Mouse (Mus musculus): ENCODE results near the gene Commd7. TPM values are rescaled to one million over a fixed set of nuclear protein-coding genes. Genes with fewer than 3 reads are reported as not detected.

Gene Commd7
- 10.5 TPM for polyA plus RNA-seq (2014; fragmentation: Illumina TruSeq; extraction: RNeasy Lipid Tissue Mini Kit (QIAGEN cat#74804))

DNA sequence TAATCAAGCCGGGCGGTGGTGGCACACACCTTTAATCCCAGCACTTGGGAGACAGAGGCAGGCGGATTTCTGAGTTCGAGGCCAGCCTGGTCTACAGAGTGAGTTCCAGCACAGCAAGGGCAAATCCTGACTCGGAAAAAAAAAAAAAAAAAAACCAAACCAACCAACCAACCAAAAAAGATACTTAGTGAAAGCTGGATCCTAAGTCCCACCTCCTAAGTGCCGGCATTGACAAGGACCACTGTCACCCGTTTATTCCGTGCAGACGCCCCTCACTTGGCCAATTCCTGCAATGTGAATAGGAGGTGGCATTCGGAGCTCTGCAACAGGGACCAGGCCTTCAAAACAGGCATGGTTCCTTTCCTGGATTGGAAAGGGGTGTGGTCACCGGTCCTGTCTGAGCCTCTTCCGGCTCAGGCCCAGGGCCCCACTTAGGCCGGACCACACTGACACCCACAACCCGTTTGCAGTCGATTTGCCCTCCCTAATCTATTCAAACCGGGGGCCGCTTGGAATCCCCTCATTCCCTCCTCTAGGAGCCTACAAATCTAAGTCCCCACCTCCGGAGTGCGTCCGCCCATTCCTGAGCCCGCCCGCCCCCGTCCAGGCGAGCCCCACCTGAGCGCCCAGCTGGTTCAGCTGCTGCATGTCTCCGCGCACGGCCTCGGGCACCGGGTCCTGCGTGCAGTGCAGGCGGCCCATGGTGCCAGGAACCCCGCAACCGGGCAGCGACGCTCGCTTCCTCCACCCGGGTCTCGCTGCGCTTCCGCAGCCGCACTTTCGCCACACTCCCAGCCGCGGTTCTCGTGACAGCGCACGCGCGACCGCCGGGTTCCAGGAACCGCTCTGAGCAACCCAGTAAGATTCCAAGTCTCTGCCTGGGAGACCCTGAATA is at the start of gene Commd7:
TSS of gene Commd7 (minus strand) at position 806 of the 895 bp plus-strand sequence.

DNA sequence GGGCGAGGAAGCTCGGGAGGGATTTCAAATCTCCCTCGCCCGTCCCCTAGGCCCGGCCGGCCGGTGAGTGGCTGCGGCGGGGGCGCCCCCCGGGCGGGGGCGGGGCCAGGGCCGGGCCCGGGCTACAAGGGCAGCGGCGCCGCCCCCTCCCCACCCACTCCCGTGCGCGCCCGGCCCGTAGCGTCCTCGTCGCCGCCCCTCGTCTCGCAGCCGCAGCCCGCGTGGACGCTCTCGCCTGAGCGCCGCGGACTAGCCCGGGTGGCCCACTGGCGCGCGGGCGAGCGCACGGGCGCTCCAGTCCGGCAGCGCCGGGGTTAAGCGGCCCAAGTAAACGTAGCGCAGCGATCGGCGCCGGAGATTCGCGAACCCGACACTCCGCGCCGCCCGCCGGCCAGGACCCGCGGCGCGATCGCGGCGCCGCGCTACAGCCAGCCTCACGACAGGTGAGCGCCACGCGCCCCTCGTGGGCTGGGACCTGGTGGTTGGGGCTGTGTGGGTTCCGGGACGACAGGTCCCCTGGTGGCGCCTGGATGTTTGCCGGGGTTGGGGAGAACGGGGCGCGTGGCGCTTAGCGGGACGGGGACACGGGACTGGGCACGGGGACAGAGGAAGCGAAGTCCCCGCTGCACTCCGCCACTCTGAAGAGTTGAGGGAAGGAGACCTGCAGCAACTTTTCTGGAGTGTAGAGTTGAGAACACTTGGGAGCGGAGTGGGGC is 16.9 kb upstream of the Commd7 start, which contains the start of gene Dnmt3b:
TSS of gene Dnmt3b (plus strand) at position 153 of the 716 bp plus-strand sequence.

Other genes starting within 250 kb of the Commd7 start
- not detected for gene 4930404H24Rik, start 140.0 kb downstream of the Commd7 start, polyA plus RNA-seq (2014; fragmentation: Illumina TruSeq; extraction: RNeasy Lipid Tissue Mini Kit (QIAGEN cat#74804))
- gene Nol4l, start 102.8 kb downstream of the Commd7 start, polyA plus RNA-seq (2014; fragmentation: Illumina TruSeq; extraction: RNeasy Lipid Tissue Mini Kit (QIAGEN cat#74804)): 7.2 TPM
- 3.4 TPM for gene Dnmt3b, start 16.7 kb upstream of the Commd7 start, polyA plus RNA-seq (2014; fragmentation: Illumina TruSeq; extraction: RNeasy Lipid Tissue Mini Kit (QIAGEN cat#74804))
- gene Dnmt3c, start 63.9 kb upstream of the Commd7 start, polyA plus RNA-seq (2014; fragmentation: Illumina TruSeq; extraction: RNeasy Lipid Tissue Mini Kit (QIAGEN cat#74804)): not detected
- gene Mapre1, start 108.5 kb upstream of the Commd7 start, polyA plus RNA-seq (2014; fragmentation: Illumina TruSeq; extraction: RNeasy Lipid Tissue Mini Kit (QIAGEN cat#74804)): 678 TPM
- not detected for gene Efcab8, start 147.2 kb upstream of the Commd7 start, polyA plus RNA-seq (2014; fragmentation: Illumina TruSeq; extraction: RNeasy Lipid Tissue Mini Kit (QIAGEN cat#74804))
- gene Sun5, start 238.3 kb upstream of the Commd7 start, polyA plus RNA-seq (2014; fragmentation: Illumina TruSeq; extraction: RNeasy Lipid Tissue Mini Kit (QIAGEN cat#74804)): not detected
- gene Bpifb2, start 242.3 kb upstream of the Commd7 start, polyA plus RNA-seq (2014; fragmentation: Illumina TruSeq; extraction: RNeasy Lipid Tissue Mini Kit (QIAGEN cat#74804)): not detected

Data from ovary, adult 10 weeks (tissue).